Mouse (Mus musculus): ENCODE results near the gene Slc35d2. TPM values are rescaled to one million over a fixed set of nuclear protein-coding genes. Genes with fewer than 3 reads are reported as not detected.

The Slc35d2 gene
- polyA plus RNA-seq, 1 experiment from 2014 or later: 1.8 TPM

GRCm38 (mm10) chr13:64126316-64126715 is 2.9 kb downstream of the Slc35d2 start:
- Histone ChIP-seq H3K27ac (replicated peaks; ENCODE audit: low read depth, low read length) (no peak overlapping the region), H3K9me3 (ENCODE audit: control insufficient read depth, low read length) (peaks cover 5% of the 10 kb centered on the region; the same call in 1 of the 2 replicates), H3K4me2 (ENCODE audit: low read length) (no peak overlapping the region), H3K4me1 (ENCODE audit: control insufficient read depth, insufficient read depth, low read length) (peaks cover 4% of the 10 kb centered on the region), H3K36me3 (ENCODE audit: control insufficient read depth, insufficient read depth, low read length) (no peaks in the 10 kb centered on the region), H3K4me3 (replicated peaks; ENCODE audit: low read depth, low read length) (no peak overlapping the region), H3K27me3 (ENCODE audit: control insufficient read depth, insufficient read depth, low read length) (no peaks in the 10 kb centered on the region; the same call in 1 of the 2 replicates), H3K9ac (replicated peaks; ENCODE audit: low read length) (no peak overlapping the region)
- DNase-seq (no peak), ATAC-seq (ENCODE audit: low FRiP score, low TSS enrichment) (no peak)
- 63% methylated on average over 4 of the region's 4 CpGs for WGBS

GRCm38 (mm10) chr13:64124886-64125285 is 4.3 kb downstream of the Slc35d2 start:
- H3K27me3 ChIP-seq (ENCODE audit: control insufficient read depth, insufficient read depth, low read length): no peaks in the 10 kb centered on the region; the same call in 1 of the 2 replicates
- no peak overlapping the region for H3K27ac ChIP-seq (replicated peaks; ENCODE audit: low read depth, low read length)
- ATAC-seq (ENCODE audit: low FRiP score, low TSS enrichment) (no peak), DNase-seq (no peak)
- no peak overlapping the region for H3K4me2 ChIP-seq (ENCODE audit: low read length)
- H3K9me3 ChIP-seq (ENCODE audit: control insufficient read depth, low read length): peaks cover 5% of the 10 kb centered on the region; the same call in 1 of the 2 replicates
- peaks cover 4% of the 10 kb centered on the region for H3K4me1 ChIP-seq (ENCODE audit: control insufficient read depth, insufficient read depth, low read length)
- WGBS: 88% methylated on average over 6 of the region's 6 CpGs
- no peak overlapping the region for H3K9ac ChIP-seq (replicated peaks; ENCODE audit: low read length)
- H3K36me3 ChIP-seq (ENCODE audit: control insufficient read depth, insufficient read depth, low read length): no peaks in the 10 kb centered on the region
- H3K4me3 ChIP-seq (replicated peaks; ENCODE audit: low read depth, low read length): no peak overlapping the region

- Histone ChIP-seq H3K27ac (replicated peaks; ENCODE audit: low read depth, low read length) (no peak overlapping the region), H3K4me3 (replicated peaks; ENCODE audit: low read depth, low read length) (no peak overlapping the region), H3K4me1 (ENCODE audit: control insufficient read depth, insufficient read depth, low read length) (no peaks in the 10 kb centered on the region), H3K27me3 (ENCODE audit: control insufficient read depth, insufficient read depth, low read length) (no peaks in the 10 kb centered on the region), H3K4me2 (ENCODE audit: low read length) (no peak overlapping the region), H3K9ac (replicated peaks; ENCODE audit: low read length) (no peak overlapping the region), H3K9me3 (ENCODE audit: control insufficient read depth, low read length) (peaks cover 5% of the 10 kb centered on the region; the same call in 1 of the 2 replicates), H3K36me3 (ENCODE audit: control insufficient read depth, insufficient read depth, low read length) (no peaks in the 10 kb centered on the region)
- 30% methylated on average over 6 of the region's 6 CpGs for WGBS
- ATAC-seq (ENCODE audit: low FRiP score, low TSS enrichment): no peak
- no peak for DNase-seq
These were observed 5.5 kb downstream of the Slc35d2 start for GRCm38 (mm10) chr13:64123491-64124188.

GRCm38 (mm10) chr13:64120760-64121159 is 8.4 kb downstream of the Slc35d2 start:
- 51% methylated on average over 4 of the region's 4 CpGs for WGBS

GRCm38 (mm10) chr13:64117442-64117841 is 11.7 kb downstream of the Slc35d2 start:
- ATAC-seq (ENCODE audit: low FRiP score, low TSS enrichment): no peak
- no peak for DNase-seq
- no peak overlapping the region for H3K4me3 ChIP-seq (replicated peaks; ENCODE audit: low read depth, low read length)
- H3K27me3 ChIP-seq (ENCODE audit: control insufficient read depth, insufficient read depth, low read length): no peaks in the 10 kb centered on the region
- no peaks in the 10 kb centered on the region for H3K36me3 ChIP-seq (ENCODE audit: control insufficient read depth, insufficient read depth, low read length)
- H3K4me2 ChIP-seq (ENCODE audit: low read length): no peak overlapping the region
- H3K9ac ChIP-seq (replicated peaks; ENCODE audit: low read length): no peak overlapping the region
- no peak overlapping the region for H3K27ac ChIP-seq (replicated peaks; ENCODE audit: low read depth, low read length)
- H3K9me3 ChIP-seq (ENCODE audit: control insufficient read depth, low read length): no peaks in the 10 kb centered on the region
- WGBS: 60% methylated on average over 2 of the region's 2 CpGs
- H3K4me1 ChIP-seq (ENCODE audit: control insufficient read depth, insufficient read depth, low read length): no peaks in the 10 kb centered on the region

More at GRCm38 (mm10) chr13:64120760-64121159, 8.4 kb downstream of the Slc35d2 start:
- H3K27me3 ChIP-seq (ENCODE audit: control insufficient read depth, insufficient read depth, low read length): no peaks in the 10 kb centered on the region
- H3K9ac ChIP-seq (replicated peaks; ENCODE audit: low read length): no peak overlapping the region
- no peaks in the 10 kb centered on the region for H3K36me3 ChIP-seq (ENCODE audit: control insufficient read depth, insufficient read depth, low read length)
- no peak for ATAC-seq (ENCODE audit: low FRiP score, low TSS enrichment)
- H3K27ac ChIP-seq (replicated peaks; ENCODE audit: low read depth, low read length): no peak overlapping the region
- DNase-seq: no peak
- H3K9me3 ChIP-seq (ENCODE audit: control insufficient read depth, low read length): peaks cover 5% of the 10 kb centered on the region; the same call in 1 of the 2 replicates
- H3K4me1 ChIP-seq (ENCODE audit: control insufficient read depth, insufficient read depth, low read length): no peaks in the 10 kb centered on the region
- H3K4me2 ChIP-seq (ENCODE audit: low read length): no peak overlapping the region
- no peak overlapping the region for H3K4me3 ChIP-seq (replicated peaks; ENCODE audit: low read depth, low read length)

GRCm38 (mm10) chr13:64110421-64110820 is 18.7 kb downstream of the Slc35d2 start:
- Histone ChIP-seq H3K4me3 (replicated peaks; ENCODE audit: low read depth, low read length) (no peak overlapping the region), H3K4me1 (ENCODE audit: control insufficient read depth, insufficient read depth, low read length) (0 out of 2 replicates have a peak, but pooled peaks cover 2% of the 10 kb centered on the region), H3K36me3 (ENCODE audit: control insufficient read depth, insufficient read depth, low read length) (no peaks in the 10 kb centered on the region), H3K9ac (replicated peaks; ENCODE audit: low read length) (no peak overlapping the region), H3K27ac (replicated peaks; ENCODE audit: low read depth, low read length) (no peak overlapping the region), H3K9me3 (ENCODE audit: control insufficient read depth, low read length) (no peaks in the 10 kb centered on the region), H3K4me2 (ENCODE audit: low read length) (no peak overlapping the region), H3K27me3 (ENCODE audit: control insufficient read depth, insufficient read depth, low read length) (no peaks in the 10 kb centered on the region)
- 91% methylated on average over 1 of the region's 1 CpGs for WGBS
- ATAC-seq (ENCODE audit: low FRiP score, low TSS enrichment): no peak
- no peak for DNase-seq

GRCm38 (mm10) chr13:64108381-64108850 is 20.8 kb downstream of the Slc35d2 start:
- WGBS: 24% methylated on average over 5 of the region's 5 CpGs
- no peak overlapping the region for H3K4me3 ChIP-seq (replicated peaks; ENCODE audit: low read depth, low read length)
- no peak overlapping the region for H3K4me2 ChIP-seq (ENCODE audit: low read length)
- H3K27me3 ChIP-seq (ENCODE audit: control insufficient read depth, insufficient read depth, low read length): no peaks in the 10 kb centered on the region
- 0 out of 2 replicates have a peak, but pooled peaks cover 2% of the 10 kb centered on the region for H3K4me1 ChIP-seq (ENCODE audit: control insufficient read depth, insufficient read depth, low read length)
- H3K27ac ChIP-seq (replicated peaks; ENCODE audit: low read depth, low read length): no peak overlapping the region
- no peaks in the 10 kb centered on the region for H3K36me3 ChIP-seq (ENCODE audit: control insufficient read depth, insufficient read depth, low read length)
- H3K9me3 ChIP-seq (ENCODE audit: control insufficient read depth, low read length): no peaks in the 10 kb centered on the region
- DNase-seq (peak; percentile 43), ATAC-seq (ENCODE audit: low FRiP score, low TSS enrichment) (no peak)
- no peak overlapping the region for H3K9ac ChIP-seq (replicated peaks; ENCODE audit: low read length)

GRCm38 (mm10) chr13:64107535-64107934 is 21.6 kb downstream of the Slc35d2 start:
- peak; percentile 40 for DNase-seq
- no peak overlapping the region for H3K4me3 ChIP-seq (replicated peaks; ENCODE audit: low read depth, low read length)
- no peaks in the 10 kb centered on the region for H3K36me3 ChIP-seq (ENCODE audit: control insufficient read depth, insufficient read depth, low read length)
- 0 out of 2 replicates have a peak, but pooled peaks cover 2% of the 10 kb centered on the region for H3K4me1 ChIP-seq (ENCODE audit: control insufficient read depth, insufficient read depth, low read length)
- H3K4me2 ChIP-seq (ENCODE audit: low read length): peak overlapping the region; percentile 6; the same call in 1 of the 2 replicates
- no peak overlapping the region for H3K9ac ChIP-seq (replicated peaks; ENCODE audit: low read length)
- no peaks in the 10 kb centered on the region for H3K27me3 ChIP-seq (ENCODE audit: control insufficient read depth, insufficient read depth, low read length)
- no peaks in the 10 kb centered on the region for H3K9me3 ChIP-seq (ENCODE audit: control insufficient read depth, low read length)
- peak; percentile 55; the same call in 1 of the 2 replicates for ATAC-seq (ENCODE audit: low FRiP score, low TSS enrichment)
- no peak overlapping the region for H3K27ac ChIP-seq (replicated peaks; ENCODE audit: low read depth, low read length)
- WGBS: 7% methylated on average over 8 of the region's 8 CpGs

- ATAC-seq (ENCODE audit: low FRiP score, low TSS enrichment) (no peak), DNase-seq (no peak)
- H3K9me3 ChIP-seq (ENCODE audit: control insufficient read depth, low read length): no peaks in the 10 kb centered on the region
- no peak overlapping the region for H3K4me2 ChIP-seq (ENCODE audit: low read length)
- H3K36me3 ChIP-seq (ENCODE audit: control insufficient read depth, insufficient read depth, low read length): no peaks in the 10 kb centered on the region
- WGBS: 29% methylated on average over 3 of the region's 3 CpGs
- no peaks in the 10 kb centered on the region for H3K27me3 ChIP-seq (ENCODE audit: control insufficient read depth, insufficient read depth, low read length)
- no peak overlapping the region for H3K4me3 ChIP-seq (replicated peaks; ENCODE audit: low read depth, low read length)
- H3K9ac ChIP-seq (replicated peaks; ENCODE audit: low read length): no peak overlapping the region
- H3K27ac ChIP-seq (replicated peaks; ENCODE audit: low read depth, low read length): no peak overlapping the region
- 0 out of 2 replicates have a peak, but pooled peaks cover 2% of the 10 kb centered on the region for H3K4me1 ChIP-seq (ENCODE audit: control insufficient read depth, insufficient read depth, low read length)
These were observed 22.1 kb downstream of the Slc35d2 start for GRCm38 (mm10) chr13:64107105-64107504.

Measured in midbrain, embryonic 14.5 days (tissue).